Mouse (Mus musculus) forebrain, embryonic 10.5 days (tissue): ENCODE measurements around the gene Adad2. TPM values are rescaled to one million over a fixed set of nuclear protein-coding genes. Genes with fewer than 3 reads are reported as not detected.

ENCODE experiments used
- DNase-seq: peaks from one replicate; pipeline ENCODE4 v3.0.0-alpha.2; 2017; ENCODE audit warnings: low spot score; ENCODE audit errors: extremely low spot score
- H3K27ac ChIP-seq: fragments of 300-500 bp; sonication (generic); 2 replicates; pipeline ENCODE4 v1.5.1; 2016; ENCODE audit warnings: mild to moderate bottlenecking
- H3K27me3 ChIP-seq: fragments of 300-500 bp; sonication (generic); 2 replicates; pipeline ENCODE4 v1.6.1; 2016; ENCODE audit warnings: mild to moderate bottlenecking; ENCODE audit not compliant: poor library complexity, severe bottlenecking
- H3K36me3 ChIP-seq: fragments of 300-500 bp; sonication (generic); replicated peaks from 2 replicates; pipeline ENCODE4 v1.6.1; 2016; ENCODE audit warnings: mild to moderate bottlenecking, moderate library complexity
- H3K4me1 ChIP-seq: fragments of 300-500 bp; sonication (generic); 2 replicates; pipeline ENCODE4 v1.6.1; 2016
- H3K4me3 ChIP-seq: fragments of 300-500 bp; sonication (generic); 2 replicates; pipeline ENCODE4 v1.5.1; 2016; ENCODE audit warnings: mild to moderate bottlenecking, moderate library complexity
- H3K9me3 ChIP-seq: fragments of 300-500 bp; sonication (generic); 2 replicates; pipeline ENCODE4 v1.6.1; 2016; ENCODE audit warnings: mild to moderate bottlenecking, moderate library complexity
- WGBS: fragments of 180-500 bp; shearing (Covaris S2); methylation state at CpG from one replicate; pipeline ENCODE4 v1.1.7; 2016; 5-methylcytosine and 5-hydroxymethylcytosine counted together
- polyA plus RNA-seq: library from polyadenylated mRNA; unstranded; fragments of >200 nt; fragmentation: Nextera tagmentation; extraction: Ambion mirVana; gene quantifications from 2 replicates; pipeline ENCODE4 v1.2.1, GENCODE M21; 2016

Adad2 gene
- polyA plus RNA-seq, 1 experiment from 2014 or later = 0.16 TPM

- peaks cover 5% of the 10 kb centered on the region; the same call in 1 of the 2 replicates for H3K4me1 ChIP-seq
- no peak for DNase-seq
- H3K27me3 ChIP-seq = 0 out of 2 replicates have a peak, but pooled peaks cover 5% of the 10 kb centered on the region
- 58% methylated on average over 2 of the region's 2 CpGs for WGBS
- no peaks in the 10 kb centered on the region for H3K36me3 ChIP-seq
- H3K4me3 ChIP-seq = no peak overlapping the region
- H3K9me3 ChIP-seq = peaks cover 7% of the 10 kb centered on the region; the same call in 1 of the 2 replicates
- no peak overlapping the region for H3K27ac ChIP-seq
These were observed 38.8 kb downstream of the Adad2 start for GRCm38 (mm10) chr8:119651324-119651723.

GRCm38 (mm10) chr8:119656709-119657464 is 44.3 kb downstream of the Adad2 start:
- no peak overlapping the region for H3K27ac ChIP-seq
- no peaks in the 10 kb centered on the region; the same call in 1 of the 2 replicates for H3K9me3 ChIP-seq
- no peaks in the 10 kb centered on the region for H3K36me3 ChIP-seq
- 55% methylated on average over 5 of the region's 5 CpGs for WGBS
- DNase-seq = no peak
- H3K27me3 ChIP-seq = 0 out of 2 replicates have a peak, but pooled peaks cover 5% of the 10 kb centered on the region
- peaks cover 28% of the 10 kb centered on the region for H3K4me1 ChIP-seq
- no peak overlapping the region for H3K4me3 ChIP-seq

GRCm38 (mm10) chr8:119661081-119661480 is 48.5 kb downstream of the Adad2 start:
- peak overlapping the region; percentile 22 for H3K4me3 ChIP-seq
- H3K9me3 ChIP-seq = no peaks in the 10 kb centered on the region; the same call in 1 of the 2 replicates
- peak overlapping the region; percentile 83 for H3K27ac ChIP-seq
- peak; percentile 66 for DNase-seq
- 4% methylated on average over 9 of the region's 9 CpGs for WGBS
- no peaks in the 10 kb centered on the region for H3K36me3 ChIP-seq
- peaks cover 49% of the 10 kb centered on the region for H3K4me1 ChIP-seq
- H3K27me3 ChIP-seq = peaks cover 11% of the 10 kb centered on the region

- Histone ChIP-seq H3K4me1 (peaks cover 57% of the 10 kb centered on the region), H3K36me3 (no peaks in the 10 kb centered on the region), H3K27me3 (peaks cover 19% of the 10 kb centered on the region), H3K27ac (no peak overlapping the region), H3K9me3 (no peaks in the 10 kb centered on the region; the same call in 1 of the 2 replicates), H3K4me3 (no peak overlapping the region)
- WGBS = 74% methylated on average over 6 of the region's 6 CpGs
- no peak for DNase-seq
These were observed 49.3 kb downstream of the Adad2 start for GRCm38 (mm10) chr8:119661892-119662291.

GRCm38 (mm10) chr8:119663440-119663839 is 50.9 kb downstream of the Adad2 start:
- H3K4me1 ChIP-seq = peaks cover 70% of the 10 kb centered on the region
- no peak overlapping the region for H3K27ac ChIP-seq
- WGBS = 65% methylated on average over 11 of the region's 11 CpGs
- H3K27me3 ChIP-seq = peaks cover 25% of the 10 kb centered on the region
- H3K4me3 ChIP-seq = no peak overlapping the region
- no peaks in the 10 kb centered on the region for H3K9me3 ChIP-seq
- H3K36me3 ChIP-seq = no peaks in the 10 kb centered on the region
- no peak for DNase-seq

- no peaks in the 10 kb centered on the region for H3K36me3 ChIP-seq
- H3K27me3 ChIP-seq = peaks cover 25% of the 10 kb centered on the region
- peaks cover 70% of the 10 kb centered on the region for H3K4me1 ChIP-seq
- H3K9me3 ChIP-seq = no peaks in the 10 kb centered on the region
- no peak for DNase-seq
- H3K27ac ChIP-seq = no peak overlapping the region
- WGBS = 86% methylated on average over 6 of the region's 6 CpGs
- H3K4me3 ChIP-seq = no peak overlapping the region
These were observed 52.7 kb downstream of the Adad2 start for GRCm38 (mm10) chr8:119665270-119665669.

Other genes with a start within 250 kb of the Adad2 start
- gene Mlycd, start 217.9 kb upstream of the Adad2 start, polyA plus RNA-seq = 9.2 and 10.2 TPM in 2 replicates
- gene Osgin1, start 178.6 kb upstream of the Adad2 start, polyA plus RNA-seq = 0.48 and 0.73 TPM in 2 replicates
- 15.5 and 19.1 TPM in 2 replicates for gene Necab2, start 166.0 kb upstream of the Adad2 start, polyA plus RNA-seq
- 1.0 and 4.4 TPM in 2 replicates for gene Slc38a8, start 111.0 kb upstream of the Adad2 start, polyA plus RNA-seq
- gene Mbtps1, start 54.0 kb upstream of the Adad2 start, polyA plus RNA-seq = 106 TPM in 2 replicates
- gene Hsdl1, start 37.6 kb upstream of the Adad2 start, polyA plus RNA-seq = 61.9 and 66.0 TPM in 2 replicates
- 0.11 TPM in 1 of 2 replicates, not detected in the other for gene Dnaaf1, start 37.5 kb upstream of the Adad2 start, polyA plus RNA-seq
- 17.0 and 18.5 TPM in 2 replicates for gene Taf1c, start 7.5 kb upstream of the Adad2 start, polyA plus RNA-seq
- gene Kcng4, start 22.9 kb downstream of the Adad2 start, polyA plus RNA-seq = 0.10 and 0.11 TPM in 2 replicates
- 2.7 and 3.7 TPM in 2 replicates for gene Wfdc1, start 53.6 kb downstream of the Adad2 start, polyA plus RNA-seq
- gene Atp2c2, start 87.3 kb downstream of the Adad2 start, polyA plus RNA-seq = 1.5 and 1.6 TPM in 2 replicates
- gene Tldc1, start 165.7 kb downstream of the Adad2 start, polyA plus RNA-seq = 16.7 and 17.3 TPM in 2 replicates
- 109 and 114 TPM in 2 replicates for gene Cotl1, start 227.8 kb downstream of the Adad2 start, polyA plus RNA-seq
- gene Klhl36, start 249.5 kb downstream of the Adad2 start, polyA plus RNA-seq = 10.8 and 11.1 TPM in 2 replicates